Mouse (Mus musculus) bone marrow macrophage, adult 2 months (primary cell): Measurements from ENCODE around the gene Stk38.

ENCODE experiments used
- CTCF ChIP-seq: IDR thresholded peaks from 2 replicates; pipeline ENCODE4 v1.5.1; 2012; ENCODE audit warnings: low read depth, mild to moderate bottlenecking, low read length, moderate library complexity
- POLR2A ChIP-seq: IDR thresholded peaks from 2 replicates; pipeline ENCODE4 v1.6.1; 2012; ENCODE audit warnings: mild to moderate bottlenecking, low read depth, low read length, borderline replicate concordance

DNA sequence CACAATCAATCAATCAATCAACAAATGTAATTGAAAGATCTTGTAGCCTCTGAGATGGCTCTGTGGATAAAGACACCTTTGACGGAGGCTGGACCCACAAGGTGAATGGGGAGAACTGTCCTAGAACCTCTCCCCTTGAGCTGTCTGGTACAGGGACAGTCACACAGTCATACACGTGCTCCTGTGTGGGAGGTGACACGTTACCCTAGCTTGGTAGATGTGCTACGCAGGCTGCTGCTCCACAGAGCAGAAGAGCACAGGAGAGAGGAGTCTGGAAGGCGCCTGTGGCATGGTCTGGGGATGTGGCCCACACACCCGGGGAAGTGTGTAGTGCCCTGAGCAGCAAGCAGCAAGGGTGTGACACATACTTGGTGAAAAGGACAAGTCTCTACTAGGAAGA, 46.6 kb upstream of the Stk38 start:
- TF ChIP-seq CTCF = no peak
- no peak for TF ChIP-seq POLR2A
